In genomic region chr4:133068400-133069138, GRCm38 (mm10) we compare ENCODE assay signal across 9 mouse cellular contexts. TPM values are rescaled to one million over a fixed set of nuclear protein-coding genes. Genes with fewer than 3 reads are reported as not detected.
A peak's percentile ranks its signal among the peaks of the same experiment; 100 is the strongest.
DNase-seq lines count a peak whose midpoint lies in the region.
"Had no signal": no experiment of that assay in that cellular context is flagged by ENCODE, and none has a peak within 500 bp of the region (broad histone marks: within the 10 kb centered on the region; RNA-seq: fewer than 3 reads in every experiment).

No protein-coding gene starts in this region.

- intact Hi-C loops in left cerebral cortex, postnatal 25 days (cut with DNase I): no loop called here

- DNase-seq in adrenal gland, postnatal 10 days: peak; percentile 41
- DNase-seq in adrenal gland, postnatal 4 days (ENCODE audit: low spot score in 2 of 2): no peak
- peak; percentile 40 for DNase-seq in kidney, postnatal 10 days
- no peak for DNase-seq in kidney, adult 18-20 months
- peak; percentile 68 for DNase-seq in urinary bladder, postnatal 14 days (ENCODE audit: low spot score)
- DNase-seq in urinary bladder, adult 2 months (ENCODE audit: low spot score): no peak
- DNase-seq in spleen, postnatal 10 days (ENCODE audit: low spot score in 2 of 2): no peak
- no peak for DNase-seq in left cerebral cortex, postnatal 25 days (ENCODE audit: low spot score in 2 of 2)
- DNase-seq: cerebellum, postnatal 36 days had no signal

RNA-seq across cellular contexts. Expression of gene Ahdc1, which starts 57.5 kb away (rescaled TPM):
- 10 to 100 TPM; 50.8 to 74.3 TPM for total RNA-seq in adrenal gland, postnatal 10 days (2021)
- 10 to 100 TPM; 92.5 to 98.7 TPM for total RNA-seq in adrenal gland, postnatal 4 days (2021)
- 5.3 and 13.3 TPM in 2 replicates for polyA plus RNA-seq in urinary bladder, adult 2 months (2012; rRNA removed)
- total RNA-seq in left cerebral cortex, postnatal 25 days (2021): 10 to 100 TPM; 88.2 to 97.6 TPM

Comparison
In these comparisons a context has a peak if more than half of its experiments do, and no peak if none do; other contexts are left out.
1. DNase-seq: peak in adrenal gland, postnatal 10 days (single experiment), kidney, postnatal 10 days (single experiment) and urinary bladder, postnatal 14 days (single experiment); none in adrenal gland, postnatal 4 days (0 of 2), kidney, adult 18-20 months (single experiment), urinary bladder, adult 2 months (single experiment), spleen, postnatal 10 days (0 of 2) and left cerebral cortex, postnatal 25 days (0 of 2).